Mouse (Mus musculus): Measurements from ENCODE around the gene Sorcs2. TPM values are rescaled to one million over a fixed set of nuclear protein-coding genes. Genes with fewer than 3 reads are reported as not detected.

The Sorcs2 gene
- total and polyA plus RNA-seq, 2 experiments from 2014 or later: 12.4 to 50.3 TPM

DNA sequence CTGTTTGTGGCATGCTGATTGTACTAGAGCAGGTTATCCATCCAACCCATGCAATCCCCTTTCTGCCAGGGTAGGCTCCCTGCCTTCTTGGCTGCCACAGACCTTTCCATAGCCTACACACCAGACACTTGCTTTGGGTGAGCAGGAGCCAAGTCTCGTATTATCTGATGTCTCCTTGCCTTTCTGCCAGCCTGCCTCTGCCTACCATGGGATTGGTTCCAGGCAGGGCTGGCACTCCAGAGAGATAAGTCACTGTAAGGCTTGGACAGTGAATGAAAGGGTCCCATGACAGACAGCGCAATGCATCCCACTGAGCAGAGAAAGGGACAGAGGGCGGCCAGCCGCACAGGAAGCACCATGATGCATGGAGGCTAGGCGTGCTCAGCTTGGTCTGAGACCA lies 358.3 kb downstream of the Sorcs2 start:
- H3K9ac ChIP-seq (replicated peaks; ENCODE audit: low read length): no peak overlapping the region
- no peak for ATAC-seq
- TF ChIP-seq CTCF (IDR thresholded peaks at IDR 0.05; ENCODE audit: low read depth): no peak
- no peak for DNase-seq (ENCODE audit: low spot score)
- H3K4me3 ChIP-seq (ENCODE audit: low read length): no peak overlapping the region
- H3K27me3 ChIP-seq (ENCODE audit: insufficient read depth, low read length): no peaks in the 10 kb centered on the region
- peaks cover 4% of the 10 kb centered on the region; the same call in 1 of the 2 replicates for H3K36me3 ChIP-seq (ENCODE audit: insufficient read depth, low read length)
- H3K9me3 ChIP-seq (ENCODE audit: low read length): no peaks in the 10 kb centered on the region
- peaks cover 7% of the 10 kb centered on the region; the same call in 1 of the 2 replicates for H3K4me1 ChIP-seq (ENCODE audit: insufficient read depth, low read length)
- 71% methylated on average over 5 of the region's 5 CpGs for WGBS
- no peak overlapping the region for H3K27ac ChIP-seq
- no peak overlapping the region for H3K4me2 ChIP-seq (ENCODE audit: low read depth, low read length)

GRCm38 (mm10) chr5:36033531-36034426 lies 364.2 kb downstream of the Sorcs2 start:
- no peak overlapping the region for H3K4me2 ChIP-seq (ENCODE audit: low read depth, low read length)
- H3K4me3 ChIP-seq (ENCODE audit: low read length): no peak overlapping the region
- no peak overlapping the region for H3K9ac ChIP-seq (replicated peaks; ENCODE audit: low read length)
- H3K27me3 ChIP-seq (ENCODE audit: insufficient read depth, low read length): no peaks in the 10 kb centered on the region
- no peaks in the 10 kb centered on the region for H3K4me1 ChIP-seq (ENCODE audit: insufficient read depth, low read length)
- peak; percentile 92 for TF ChIP-seq CTCF (IDR thresholded peaks at IDR 0.05; ENCODE audit: low read depth)
- peaks cover 4% of the 10 kb centered on the region; the same call in 1 of the 2 replicates for H3K36me3 ChIP-seq (ENCODE audit: insufficient read depth, low read length)
- peak; percentile 75 for ATAC-seq
- WGBS: 39% methylated on average over 8 of the region's 8 CpGs
- DNase-seq (ENCODE audit: low spot score): peak; percentile 92
- H3K9me3 ChIP-seq (ENCODE audit: low read length): no peaks in the 10 kb centered on the region
- no peak overlapping the region for H3K27ac ChIP-seq

GRCm38 (mm10) chr5:36025076-36025475 lies 372.9 kb downstream of the Sorcs2 start:
- TF ChIP-seq CTCF (IDR thresholded peaks at IDR 0.05; ENCODE audit: low read depth): no peak
- Histone ChIP-seq H3K4me1 (ENCODE audit: insufficient read depth, low read length) (no peaks in the 10 kb centered on the region), H3K4me3 (ENCODE audit: low read length) (no peak overlapping the region), H3K27me3 (ENCODE audit: insufficient read depth, low read length) (no peaks in the 10 kb centered on the region), H3K36me3 (ENCODE audit: insufficient read depth, low read length) (no peaks in the 10 kb centered on the region), H3K9ac (replicated peaks; ENCODE audit: low read length) (no peak overlapping the region), H3K9me3 (ENCODE audit: low read length) (no peaks in the 10 kb centered on the region), H3K27ac (no peak overlapping the region), H3K4me2 (ENCODE audit: low read depth, low read length) (no peak overlapping the region)
- ATAC-seq (no peak), DNase-seq (ENCODE audit: low spot score) (no peak)
- WGBS: 70% methylated on average over 4 of the region's 4 CpGs

DNA sequence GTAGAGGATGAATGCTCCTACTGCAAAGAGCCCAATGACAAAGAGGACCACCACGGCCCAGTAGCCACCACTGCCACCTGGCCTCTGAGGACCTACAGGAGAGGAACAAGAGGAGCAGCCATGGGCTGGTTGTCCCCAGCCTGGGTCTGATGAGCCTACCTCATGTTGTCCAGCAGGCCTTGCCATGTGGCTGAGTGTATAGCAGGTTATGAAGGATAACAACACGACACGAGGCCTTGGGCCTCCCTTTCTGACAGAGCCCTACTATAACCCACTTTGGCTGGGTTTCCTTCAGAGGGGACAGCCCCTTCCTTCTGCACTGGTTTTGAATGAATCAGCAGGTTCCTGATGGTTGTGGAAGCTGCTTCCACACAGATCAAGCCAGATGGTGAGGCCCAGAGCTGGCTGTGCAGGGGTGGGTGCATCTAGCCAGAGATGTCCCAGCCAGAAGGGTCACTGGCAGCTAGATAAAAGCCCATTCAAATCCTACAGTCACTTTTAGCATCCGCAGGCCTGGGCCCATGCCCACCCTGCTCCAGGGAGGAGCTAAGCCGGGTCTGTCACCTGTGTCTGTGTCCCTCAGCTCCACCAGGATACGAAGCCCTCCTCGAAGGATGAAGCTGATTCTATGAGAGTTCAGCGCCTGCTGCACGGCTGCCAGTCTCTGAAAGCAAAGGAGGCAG lies 373.8 kb downstream of the Sorcs2 start:
- H3K4me2 ChIP-seq (ENCODE audit: low read depth, low read length): no peak overlapping the region
- no peaks in the 10 kb centered on the region for H3K9me3 ChIP-seq (ENCODE audit: low read length)
- H3K27ac ChIP-seq: no peak overlapping the region
- ATAC-seq: 0 out of 2 replicates have a peak, but pooled peaks have one; percentile 11
- no peaks in the 10 kb centered on the region for H3K27me3 ChIP-seq (ENCODE audit: insufficient read depth, low read length)
- no peaks in the 10 kb centered on the region for H3K36me3 ChIP-seq (ENCODE audit: insufficient read depth, low read length)
- H3K9ac ChIP-seq (replicated peaks; ENCODE audit: low read length): no peak overlapping the region
- TF ChIP-seq CTCF (IDR thresholded peaks at IDR 0.05; ENCODE audit: low read depth): no peak
- 64% methylated on average over 9 of the region's 9 CpGs for WGBS
- no peak overlapping the region for H3K4me3 ChIP-seq (ENCODE audit: low read length)
- no peak for DNase-seq (ENCODE audit: low spot score)
- no peaks in the 10 kb centered on the region for H3K4me1 ChIP-seq (ENCODE audit: insufficient read depth, low read length)

- no peak for TF ChIP-seq CTCF (IDR thresholded peaks at IDR 0.05; ENCODE audit: low read depth)
- no peak for ATAC-seq
- Histone ChIP-seq H3K4me3 (ENCODE audit: low read length) (no peak overlapping the region), H3K36me3 (ENCODE audit: insufficient read depth, low read length) (0 out of 2 replicates have a peak, but pooled peaks cover 6% of the 10 kb centered on the region), H3K9me3 (ENCODE audit: low read length) (no peaks in the 10 kb centered on the region), H3K4me1 (ENCODE audit: insufficient read depth, low read length) (no peaks in the 10 kb centered on the region), H3K27me3 (ENCODE audit: insufficient read depth, low read length) (no peaks in the 10 kb centered on the region), H3K27ac (no peak overlapping the region), H3K4me2 (ENCODE audit: low read depth, low read length) (no peak overlapping the region), H3K9ac (replicated peaks; ENCODE audit: low read length) (no peak overlapping the region)
- no peak for DNase-seq (ENCODE audit: low spot score)
- WGBS: 75% methylated on average over 1 of the region's 1 CpGs
These were observed 375.6 kb downstream of the Sorcs2 start for GRCm38 (mm10) chr5:36022361-36022760.

- no peaks in the 10 kb centered on the region for H3K27me3 ChIP-seq (ENCODE audit: insufficient read depth, low read length)
- no peak for ATAC-seq
- H3K4me2 ChIP-seq (ENCODE audit: low read depth, low read length): no peak overlapping the region
- no peaks in the 10 kb centered on the region for H3K4me1 ChIP-seq (ENCODE audit: insufficient read depth, low read length)
- 0 out of 2 replicates have a peak, but pooled peaks cover 6% of the 10 kb centered on the region for H3K36me3 ChIP-seq (ENCODE audit: insufficient read depth, low read length)
- H3K9me3 ChIP-seq (ENCODE audit: low read length): no peaks in the 10 kb centered on the region
- H3K4me3 ChIP-seq (ENCODE audit: low read length): no peak overlapping the region
- no peak overlapping the region for H3K9ac ChIP-seq (replicated peaks; ENCODE audit: low read length)
- DNase-seq (ENCODE audit: low spot score): no peak
- H3K27ac ChIP-seq: no peak overlapping the region
- TF ChIP-seq CTCF (IDR thresholded peaks at IDR 0.05; ENCODE audit: low read depth): no peak
- WGBS: 74% methylated on average over 3 of the region's 3 CpGs
These were observed 376.8 kb downstream of the Sorcs2 start for GRCm38 (mm10) chr5:36021091-36021490.
